Mouse (Mus musculus): ENCODE measurements around the gene Kcnma1.

Kcnma1 gene

DNA sequence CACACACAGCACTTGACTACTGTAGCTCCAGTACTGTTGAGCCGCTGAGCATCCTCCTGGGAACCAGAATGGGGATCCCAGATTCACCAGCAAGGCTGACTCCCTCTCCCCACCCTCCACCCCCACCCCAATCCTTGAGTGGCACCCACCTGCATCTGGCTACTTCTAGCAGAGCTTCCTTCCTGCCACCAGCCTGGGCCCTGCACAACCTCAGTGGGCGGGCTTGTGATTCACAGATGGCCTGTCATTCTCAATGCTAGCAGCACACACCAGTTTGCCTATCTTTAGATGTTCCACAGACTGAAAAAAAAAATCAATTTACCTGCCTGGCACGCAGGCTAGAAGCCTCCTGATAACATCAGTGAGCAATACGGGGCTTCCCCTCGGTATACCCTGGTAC is 116.5 kb downstream of the Kcnma1 start:
- POLR2A ChIA-PET, result interaction anchor here in 1 of 4 experiments (0.7 kb wide), 1 partner anchor 1326 kb away, joined by 3 read pairs; no protein-coding TSS in a partner anchor
- CTCF ChIA-PET, result interaction anchor here in 1 of 4 experiments (0.6 kb wide), 1 partner anchor 71 kb away, joined by 3 read pairs; no protein-coding TSS in a partner anchor

DNA sequence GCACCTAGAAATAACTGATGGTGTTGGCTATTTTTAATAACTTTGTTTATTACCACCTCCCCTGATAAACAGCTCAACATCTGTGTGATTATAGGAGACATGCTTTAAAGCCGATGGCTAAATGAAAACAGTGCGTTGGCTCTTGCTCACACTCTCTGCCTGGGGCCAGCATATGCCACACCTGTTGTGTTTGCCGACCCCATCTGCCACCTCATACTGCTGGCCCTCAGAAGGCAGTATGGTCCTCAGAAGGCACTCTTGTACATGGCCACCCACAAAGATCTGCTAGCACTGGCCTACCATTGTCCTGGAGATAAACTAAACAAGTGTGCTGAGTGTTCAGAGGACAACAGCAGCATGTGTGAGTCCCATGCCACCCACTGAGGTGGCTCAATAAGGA is 118.3 kb downstream of the Kcnma1 start:
- ChIA-PET POLR2A (interaction anchor here in 1 of 4 experiments (1.5 kb wide), 1 partner anchor 109 kb away, joined by 3 read pairs; no protein-coding TSS in a partner anchor), CTCF (interaction anchor here in 2 of 4 experiments (1.0 to 1.8 kb wide), 3 partner anchors 108 to 163 kb away, joined by 3 to 6 read pairs (median 3); no protein-coding TSS in a partner anchor)

DNA sequence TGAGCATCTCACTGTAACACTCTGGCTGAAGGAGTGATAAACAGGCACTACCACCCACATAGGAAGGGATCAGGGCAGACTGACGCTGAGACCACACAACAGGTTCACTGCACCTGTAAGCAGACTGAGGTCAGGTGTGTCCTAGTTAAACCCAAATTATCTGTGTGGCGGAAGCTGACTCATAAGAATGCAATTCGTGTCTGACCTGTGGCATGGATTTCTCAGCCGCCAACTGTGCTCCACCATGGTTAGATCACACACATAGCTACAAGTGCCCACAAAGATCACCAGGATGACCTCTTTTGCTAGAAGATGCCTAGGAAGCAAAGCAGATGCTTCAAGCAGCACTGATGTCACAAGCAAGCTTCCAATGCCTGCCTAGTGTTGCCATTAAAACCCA is 128.2 kb downstream of the Kcnma1 start:
- CTCF ChIA-PET, result interaction anchor here in 2 of 4 experiments (0.6 kb wide), 3 partner anchors 193 to 913 kb away, joined by 3 to 4 read pairs (median 4); no protein-coding TSS in a partner anchor
- POLR2A ChIA-PET, result interaction anchor here in 1 of 4 experiments (0.5 kb wide), 1 partner anchor 651 kb away, joined by 10 read pairs; no protein-coding TSS in a partner anchor

DNA sequence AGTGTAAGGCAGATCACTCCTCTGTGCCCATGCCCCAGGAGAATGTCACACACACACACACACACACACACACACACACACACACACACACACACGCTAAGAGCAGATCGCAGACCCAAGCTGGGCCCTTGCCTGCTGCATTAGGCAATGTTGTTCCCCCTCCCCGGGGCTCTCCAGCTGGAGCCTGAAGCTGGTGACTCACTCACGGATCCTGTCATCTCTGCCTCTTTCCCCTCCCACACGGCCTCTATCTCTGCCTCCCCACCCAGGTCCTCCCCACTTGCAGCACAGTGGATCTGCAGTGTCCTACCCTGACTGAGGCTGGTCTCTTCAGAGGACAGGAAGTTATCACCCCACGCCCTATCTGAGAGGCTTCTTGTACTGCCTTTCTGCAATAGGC is 128.8 kb downstream of the Kcnma1 start:
- ChIA-PET POLR2A (interaction anchor here in 1 of 4 experiments (0.5 kb wide), 1 partner anchor 650 kb away, joined by 10 read pairs; no protein-coding TSS in a partner anchor), CTCF (interaction anchor here in 2 of 4 experiments (0.6 kb wide), 2 partner anchors 185 to 608 kb away, joined by 4 read pairs; no protein-coding TSS in a partner anchor)

DNA sequence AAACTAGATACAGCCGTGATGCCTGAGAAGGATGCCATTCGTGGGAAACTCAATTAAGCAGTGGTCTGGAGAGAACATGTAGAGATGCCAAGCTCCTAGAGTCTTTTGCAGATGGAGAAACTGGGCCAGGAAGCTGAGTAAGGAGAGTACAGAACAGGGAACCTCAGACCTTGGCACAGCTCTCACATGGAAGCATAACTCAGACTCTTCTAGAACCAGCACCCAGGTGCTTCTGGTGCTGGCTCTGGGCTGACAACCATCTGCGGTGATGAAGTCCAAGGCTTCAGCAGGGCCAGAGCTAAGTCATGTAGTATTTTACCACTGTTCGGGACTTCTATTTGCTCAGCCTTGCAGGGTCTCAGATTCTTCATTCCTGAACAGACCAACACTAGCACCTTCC is 129.2 kb downstream of the Kcnma1 start:
- CTCF ChIA-PET, result interaction anchor here in 1 of 4 experiments (0.6 kb wide), 1 partner anchor 185 kb away, joined by 4 read pairs; no protein-coding TSS in a partner anchor
- POLR2A ChIA-PET, result no interaction called here

DNA sequence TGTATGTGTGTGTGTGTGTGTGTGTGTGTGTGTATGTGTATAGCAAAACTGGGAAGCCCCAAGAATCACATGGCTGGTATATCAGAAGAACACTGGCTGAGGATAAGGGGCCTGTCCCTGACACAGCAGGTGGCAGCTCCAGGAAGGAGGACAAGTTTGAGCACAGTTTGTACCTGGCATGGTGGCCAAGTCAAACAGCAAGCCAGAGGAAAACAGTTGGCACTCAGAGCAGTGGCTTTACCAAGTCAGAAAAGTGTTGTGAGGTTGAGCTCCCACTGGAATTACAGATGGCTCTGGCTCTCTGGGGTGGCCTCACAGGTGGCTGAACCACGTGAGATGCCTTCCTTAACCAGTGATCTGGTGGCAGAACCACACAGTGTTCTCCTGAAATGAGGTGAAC is 132.3 kb downstream of the Kcnma1 start:
- POLR2A ChIA-PET, result no interaction called here
- CTCF ChIA-PET, result interaction anchor here in 1 of 4 experiments (0.6 kb wide), 1 partner anchor 540 kb away, joined by 3 read pairs; no protein-coding TSS in a partner anchor

DNA sequence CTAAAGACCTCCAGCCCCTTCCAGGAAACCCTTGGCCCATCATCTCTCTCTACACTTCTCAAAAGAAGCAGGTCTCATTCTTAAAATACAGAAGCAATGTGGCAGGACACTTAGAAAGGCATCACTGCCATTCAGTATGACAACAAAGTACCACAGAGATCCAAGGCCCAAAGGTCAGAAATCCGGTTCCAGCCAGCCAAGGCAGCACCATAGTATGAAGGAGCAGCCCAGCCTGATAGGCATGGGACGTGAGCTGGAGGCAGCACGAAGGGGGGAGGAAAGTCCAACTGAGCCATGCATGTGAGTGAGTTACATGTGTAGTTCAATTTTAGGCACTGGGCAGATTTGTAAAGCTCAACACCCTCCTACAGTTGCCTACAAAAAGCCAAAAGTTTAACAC is 135.0 kb downstream of the Kcnma1 start:
- ChIA-PET CTCF (no interaction called here), POLR2A (interaction anchor here in 1 of 4 experiments (0.5 kb wide), 1 partner anchor 525 kb away, joined by 3 read pairs; no protein-coding TSS in a partner anchor)

DNA sequence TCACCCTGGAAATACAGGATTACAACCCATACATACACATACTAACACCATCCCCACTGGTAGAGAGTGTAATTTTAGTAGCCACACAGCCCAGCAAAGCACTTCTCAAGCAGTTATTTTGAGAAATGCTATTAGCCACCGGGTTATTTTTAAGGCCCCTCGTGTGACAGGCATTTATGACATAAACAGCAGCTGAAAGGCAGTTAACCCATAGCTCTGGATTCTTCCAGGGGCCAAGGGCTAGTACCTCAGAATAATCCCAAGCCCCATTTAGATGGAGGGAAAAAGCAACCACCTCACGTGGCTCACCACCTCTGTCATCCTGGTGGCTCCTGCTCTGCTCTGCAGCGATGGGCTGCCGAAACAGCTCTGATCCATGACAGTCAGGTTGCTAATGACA is 136.7 kb downstream of the Kcnma1 start:
- POLR2A ChIA-PET, result no interaction called here

DNA sequence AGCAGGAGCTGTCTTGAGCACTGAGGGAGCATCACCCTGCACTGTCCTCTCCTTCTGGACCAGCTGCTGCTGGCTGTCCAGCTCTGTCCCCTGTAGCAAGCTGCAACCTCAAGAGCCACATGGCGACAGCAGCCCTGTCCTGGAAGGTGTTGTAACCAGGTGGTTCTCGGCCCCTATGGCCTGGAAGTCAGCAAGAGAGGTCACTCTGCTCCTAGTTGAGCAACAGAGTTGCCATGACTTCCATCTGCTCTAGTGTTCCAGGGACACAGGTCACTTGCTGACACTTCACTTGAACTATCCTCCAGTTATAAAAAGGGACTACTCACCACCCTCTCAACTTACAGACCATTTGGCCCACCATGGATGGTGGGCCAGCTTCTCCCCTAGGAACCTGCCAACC is 139.7 kb downstream of the Kcnma1 start:
- CTCF ChIA-PET, result no interaction called here
- POLR2A ChIA-PET, result interaction anchor here in 1 of 4 experiments (0.6 to 0.9 kb wide), 2 partner anchors 11 to 49 kb away, joined by 3 read pairs; no protein-coding TSS in a partner anchor

More for the DNA sequence above, 136.7 kb downstream of the Kcnma1 start:
- CTCF ChIA-PET, result interaction anchor here in 1 of 4 experiments (0.5 kb wide), 1 partner anchor 86 kb away, joined by 4 read pairs; no protein-coding TSS in a partner anchor

DNA sequence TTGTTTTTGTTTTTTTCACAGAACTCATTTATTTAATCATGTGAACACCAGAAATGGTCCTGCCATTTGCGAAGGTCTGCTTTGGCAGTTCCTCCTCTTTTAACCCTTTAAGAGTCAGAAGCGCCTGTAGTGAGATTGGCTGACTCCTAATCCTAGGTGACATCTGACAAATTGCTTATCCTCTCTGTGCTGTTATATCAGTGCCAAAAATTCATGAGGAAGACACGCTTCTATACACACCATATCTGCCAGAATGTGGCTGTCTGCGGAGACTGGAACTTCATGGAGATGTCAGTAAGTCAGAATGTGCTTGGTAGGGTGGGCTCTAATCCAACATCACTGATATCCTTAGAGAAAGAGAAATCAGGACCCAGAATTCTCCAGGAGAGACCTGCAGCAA is 157.3 kb downstream of the Kcnma1 start:
- POLR2A ChIA-PET, result no interaction called here
- CTCF ChIA-PET, result interaction anchor here in 2 of 4 experiments (0.6 kb wide), 2 partner anchors 80 to 1685 kb away, joined by 3 to 4 read pairs; no protein-coding TSS in a partner anchor

DNA sequence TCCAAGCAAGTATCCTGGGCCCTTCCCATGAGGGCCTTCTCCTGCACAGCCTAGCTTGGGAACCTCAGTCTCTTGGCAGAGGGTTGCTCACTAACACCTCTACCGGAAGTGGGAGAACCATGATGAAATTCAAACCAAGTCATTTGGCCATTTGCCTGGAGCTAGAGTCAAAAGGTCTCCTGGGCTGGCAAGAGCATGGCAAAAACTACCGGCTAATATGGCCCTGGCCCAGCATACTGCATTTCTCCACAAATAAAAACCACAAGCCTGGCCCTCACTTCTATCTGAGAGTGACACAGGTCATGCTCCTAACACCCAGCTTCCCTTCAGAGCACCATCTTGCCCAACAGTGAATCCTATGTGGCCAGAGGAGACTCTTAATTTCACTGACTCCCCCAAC is 159.3 kb downstream of the Kcnma1 start:
- ChIA-PET POLR2A (no interaction called here), CTCF (no interaction called here)

DNA sequence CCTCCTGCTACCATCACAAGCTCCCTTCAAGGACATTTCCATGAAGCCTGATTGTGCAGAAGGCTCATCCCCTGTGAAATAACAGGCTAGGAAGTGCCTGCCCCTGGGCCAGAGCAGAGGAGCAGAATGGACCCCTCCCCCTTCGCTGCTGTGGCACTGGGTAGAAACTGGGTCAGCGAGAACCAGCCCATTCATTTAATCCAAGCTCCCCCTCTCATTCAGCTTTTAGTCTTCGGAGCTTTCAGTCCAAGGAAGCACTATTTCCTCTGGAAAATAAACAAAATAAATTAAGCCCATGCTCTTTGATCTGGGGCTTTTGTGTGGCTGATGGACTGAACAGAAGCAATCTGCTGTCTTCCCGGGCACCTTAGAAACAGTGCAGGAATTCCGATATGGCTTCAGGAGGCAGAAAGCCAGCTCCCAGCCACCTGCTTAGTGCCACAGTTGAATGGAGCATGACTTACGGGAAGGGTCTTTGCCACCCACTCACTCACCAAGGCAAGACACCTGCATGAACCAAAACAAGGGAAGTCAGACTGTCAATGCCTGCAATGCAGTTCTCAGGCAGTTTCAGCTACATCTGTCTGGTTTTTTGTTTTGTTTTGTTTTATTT is 165.7 kb downstream of the Kcnma1 start:
- ChIA-PET CTCF (no interaction called here), POLR2A (interaction anchor here in 1 of 4 experiments (1.1 kb wide), 1 partner anchor 15 kb away, joined by 3 read pairs; no protein-coding TSS in a partner anchor)

DNA sequence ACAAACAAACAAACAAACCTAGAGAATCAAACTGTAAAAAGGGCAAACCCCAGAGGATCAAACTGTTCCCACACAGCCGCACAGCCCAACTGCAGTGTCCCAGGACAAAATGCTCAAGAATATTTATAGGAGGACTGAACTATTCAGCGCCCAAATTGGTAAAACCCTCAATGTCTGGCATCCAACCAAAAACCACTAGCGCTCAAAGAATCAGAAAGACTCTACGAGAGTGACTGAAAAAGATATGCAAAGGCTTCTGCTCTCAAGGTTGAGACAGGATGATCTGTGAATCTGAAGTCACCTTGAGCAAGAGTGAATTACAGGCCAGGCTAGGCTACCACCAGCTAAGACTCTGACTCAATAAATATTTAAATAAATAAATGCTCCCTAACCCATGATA is 167.6 kb downstream of the Kcnma1 start:
- ChIA-PET CTCF (no interaction called here), POLR2A (no interaction called here)

DNA sequence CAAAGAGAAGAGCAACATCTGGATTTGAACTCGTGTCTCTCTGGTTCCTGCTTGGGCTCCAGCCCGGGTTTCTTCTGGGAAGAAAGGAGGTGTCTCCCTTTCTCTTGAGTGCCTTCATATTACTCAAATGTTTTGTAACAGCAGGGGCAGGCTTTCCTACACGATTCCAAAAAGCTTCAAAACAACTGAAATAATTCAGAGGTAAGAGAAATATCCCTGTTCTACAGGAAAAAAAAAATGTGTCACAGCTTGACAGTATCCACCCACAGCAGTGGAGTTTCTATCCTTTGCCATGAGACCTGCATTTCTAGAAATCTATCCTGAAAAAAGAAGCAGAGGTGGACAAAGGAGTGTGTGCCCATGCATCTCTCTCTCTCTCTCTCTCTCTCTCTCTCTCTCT is 172.3 kb downstream of the Kcnma1 start:
- CTCF ChIA-PET, result interaction anchor here in 1 of 4 experiments (1.3 kb wide), 1 partner anchor 51 kb away, joined by 4 read pairs; no protein-coding TSS in a partner anchor

DNA sequence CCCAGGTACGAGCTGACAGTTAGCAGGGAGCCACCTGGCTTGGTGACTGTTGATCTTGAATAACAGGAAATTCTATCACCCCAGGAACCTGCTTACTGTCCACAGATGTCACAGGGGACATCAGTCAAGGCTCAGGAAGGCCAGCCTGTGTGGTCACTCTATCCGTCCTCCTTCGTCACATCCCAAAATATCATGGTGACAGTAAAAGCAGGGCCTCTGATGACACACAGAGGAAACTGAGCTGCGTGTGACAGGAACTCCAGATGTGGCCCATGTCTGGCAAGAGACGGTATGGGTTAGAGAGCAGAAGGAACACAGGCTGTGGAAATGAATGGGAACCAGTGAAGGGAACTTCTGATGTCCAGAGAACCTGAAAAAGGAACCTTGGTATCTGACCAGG is 174.7 kb downstream of the Kcnma1 start:
- ChIA-PET POLR2A (no interaction called here), CTCF (no interaction called here)

More for the DNA sequence above, 172.3 kb downstream of the Kcnma1 start:
- POLR2A ChIA-PET, result no interaction called here

DNA sequence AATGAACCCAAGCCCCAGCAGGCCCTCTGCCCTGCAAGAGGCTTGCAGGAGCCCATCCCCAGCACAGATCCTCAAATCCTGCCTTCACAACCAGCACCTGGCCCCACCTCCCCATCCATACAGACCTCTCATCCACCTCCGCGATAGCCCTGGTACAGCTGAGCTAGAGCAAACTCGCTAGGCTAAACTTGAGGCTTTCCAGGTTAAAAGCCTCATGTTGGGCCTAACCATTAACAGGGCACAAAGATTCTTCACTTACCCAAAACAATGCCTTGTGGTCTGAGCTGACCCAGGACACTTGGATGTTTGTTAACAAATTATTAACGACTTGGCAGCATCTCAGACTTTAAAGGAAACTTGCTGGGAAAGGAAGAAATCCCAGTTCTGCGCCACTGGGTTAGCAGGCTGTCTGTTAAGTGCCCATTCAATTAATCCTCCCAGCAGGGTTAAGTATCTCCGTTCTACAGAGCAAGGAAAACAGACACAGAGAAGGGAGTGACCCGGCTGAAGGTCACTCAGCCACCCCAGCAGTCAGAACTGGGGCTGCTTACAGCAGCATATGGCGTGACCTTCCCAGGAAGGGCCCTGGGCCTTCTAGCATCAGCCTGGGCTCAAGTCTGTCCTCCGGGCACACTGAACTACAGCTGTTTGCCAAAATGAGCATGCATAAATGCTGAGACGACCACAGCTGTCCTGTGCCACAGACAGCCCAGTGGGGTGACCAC is 178.7 kb downstream of the Kcnma1 start:
- CTCF ChIA-PET, result no interaction called here
- POLR2A ChIA-PET, result interaction anchor here in 1 of 4 experiments (0.6 kb wide), 1 partner anchor 45 kb away, joined by 3 read pairs; no protein-coding TSS in a partner anchor

DNA sequence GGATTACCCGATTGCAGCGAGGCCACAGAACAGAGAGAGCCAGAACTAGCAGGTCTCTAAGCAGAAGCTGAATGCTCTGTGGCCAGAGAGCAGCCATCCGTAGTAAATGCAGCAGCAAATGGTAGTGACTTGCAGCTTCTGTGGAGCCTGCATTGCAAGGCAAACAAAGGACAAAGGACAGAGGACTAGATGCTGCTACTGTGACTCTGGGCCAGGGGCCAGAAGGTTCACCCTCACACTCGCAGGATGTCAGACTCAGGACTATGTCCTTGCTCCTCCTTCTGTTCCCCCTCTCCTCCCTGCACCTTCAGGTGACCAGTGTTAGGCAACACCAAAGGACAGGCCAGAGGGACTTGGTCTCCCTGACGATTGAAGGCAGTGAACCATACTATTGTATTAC is 183.0 kb downstream of the Kcnma1 start:
- POLR2A ChIA-PET, result no interaction called here
- CTCF ChIA-PET, result no interaction called here

DNA sequence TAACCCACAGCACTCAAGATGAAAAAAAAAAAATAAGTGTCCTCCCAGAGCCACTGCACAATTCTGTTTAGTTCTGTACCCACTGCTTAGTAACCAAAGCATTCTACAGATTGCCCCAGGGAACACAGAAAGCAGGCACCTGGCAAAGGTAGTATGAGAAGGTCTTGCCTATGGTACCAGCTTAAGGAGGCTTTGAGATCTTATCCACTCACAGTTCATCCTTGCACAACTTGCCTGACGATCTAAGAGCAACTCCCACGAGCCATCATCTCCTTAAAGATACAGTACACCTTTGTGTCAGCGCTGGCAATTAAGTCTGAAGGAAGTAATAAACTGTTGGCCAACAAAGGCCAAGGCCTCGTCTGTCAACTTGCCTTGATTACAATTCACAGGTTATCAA is 184.0 kb downstream of the Kcnma1 start:
- ChIA-PET CTCF (no interaction called here), POLR2A (no interaction called here)

DNA sequence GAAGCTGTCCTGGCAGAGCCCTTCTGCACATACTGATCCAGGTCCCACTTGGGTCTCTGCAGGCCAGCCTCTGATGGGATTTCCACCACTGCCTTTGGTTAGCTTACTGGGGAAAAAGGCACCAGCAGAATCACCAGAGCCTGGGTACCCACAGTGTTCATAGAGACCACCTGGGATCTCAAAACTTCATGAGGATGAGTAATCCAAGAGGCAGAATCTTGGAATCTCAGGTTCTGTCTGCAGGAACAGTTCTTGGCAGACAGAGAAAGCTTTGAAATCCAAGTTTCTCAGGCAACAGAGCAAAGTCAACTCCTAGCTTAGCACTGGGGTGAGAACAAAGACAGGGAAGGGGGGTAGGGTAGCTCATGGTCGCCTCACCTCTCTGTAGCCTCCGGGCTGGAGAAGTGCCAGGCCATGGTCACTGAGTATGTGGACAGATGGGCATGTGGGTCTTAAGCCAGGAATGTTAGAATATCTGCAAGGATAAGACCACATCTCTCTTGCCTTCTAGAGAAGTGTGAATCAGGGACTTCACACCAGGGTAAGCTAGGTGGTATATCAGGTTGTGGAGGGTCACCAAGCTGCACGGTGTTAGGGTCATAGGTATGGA is 185.5 kb downstream of the Kcnma1 start:
- POLR2A ChIA-PET, result interaction anchor here in 1 of 4 experiments (0.5 kb wide), 1 partner anchor 968 kb away, joined by 3 read pairs; no protein-coding TSS in a partner anchor

More for the DNA sequence above, 185.5 kb downstream of the Kcnma1 start:
- CTCF ChIA-PET, result interaction anchor here in 1 of 4 experiments (0.6 kb wide), 1 partner anchor 1034 kb away, joined by 7 read pairs; no protein-coding TSS in a partner anchor
